Mouse (Mus musculus) yolk sac, embryonic 10.5 days (tissue): ENCODE results near the gene Olfr845.

ENCODE experiments used
- DNase-seq: peaks from one replicate; pipeline ENCODE4 v3.0.0-alpha.2; 2017; ENCODE audit warnings: low spot score

The Olfr845 gene

DNA sequence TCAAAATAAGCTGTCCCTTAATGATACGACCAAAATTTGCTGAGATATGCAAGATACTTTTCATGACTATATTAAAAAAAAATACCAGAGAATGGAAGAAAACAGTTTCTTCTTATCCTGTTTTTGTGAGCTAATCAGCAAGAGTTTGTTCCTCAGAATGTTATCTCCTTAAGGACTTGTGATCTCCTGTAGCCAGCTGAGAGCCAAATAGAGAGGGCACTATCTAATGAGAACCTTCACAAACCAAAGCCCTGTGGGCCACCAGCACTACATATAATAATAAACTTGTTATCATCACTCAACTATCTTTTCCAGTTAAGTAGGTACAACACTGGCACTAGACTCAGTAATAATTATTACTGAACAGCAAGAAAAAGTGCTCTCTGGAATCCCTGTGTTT lies at the start of gene Olfr845:
Gene Olfr845 (plus strand): TSS at position 301 of the 400 bp plus-strand sequence.
- DNase-seq, result no peak

- no peak for DNase-seq
Observed at GRCm38 (mm10) chr9:19316047-19316446, 20.2 kb upstream of the Olfr845 start, which contains the start of gene Olfr844. Gene Olfr844 (plus strand): TSS chr9:19316347.

- no peak for DNase-seq
Observed at GRCm38 (mm10) chr9:19363905-19364304, 27.6 kb downstream of the Olfr845 start, which contains the start of gene Olfr846. Gene Olfr846 (minus strand): TSS chr9:19364005.

DNA sequence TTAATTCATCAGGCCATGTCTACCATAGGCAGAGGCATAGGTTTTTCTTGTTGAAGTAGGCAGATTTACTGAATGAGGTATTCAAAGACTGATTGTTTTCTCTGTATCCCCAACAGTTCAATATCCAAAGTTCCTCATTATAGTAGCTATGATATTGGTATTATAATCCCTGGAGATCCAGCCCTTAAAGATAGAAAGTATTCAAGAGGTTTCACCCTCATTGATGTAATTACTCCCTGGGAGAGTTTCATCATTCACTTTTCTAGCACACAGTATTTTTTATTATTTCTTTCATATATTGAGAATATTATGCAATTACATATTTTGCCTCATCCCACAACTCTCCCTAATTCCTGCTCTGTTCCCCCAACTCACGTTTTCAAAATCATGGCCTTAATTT lies 42.3 kb downstream of the Olfr845 start, which contains the start of gene Olfr847:
Gene Olfr847 (minus strand): TSS at position 101 of the 400 bp plus-strand sequence.
- DNase-seq, result no peak
